Mouse (Mus musculus) spleen, postnatal 0 days (tissue): ENCODE results near the gene Add3. TPM values are rescaled to one million over a fixed set of nuclear protein-coding genes. Genes with fewer than 3 reads are reported as not detected.

ENCODE experiments used
- polyA plus RNA-seq: library from polyadenylated mRNA; unstranded; fragments of >200 nt; fragmentation: Nextera tagmentation; extraction: Ambion mirVana; gene quantifications from 2 replicates; pipeline ENCODE4 v1.2.1, GENCODE M21; 2015

Add3 gene
- polyA plus RNA-seq = 23.3 and 30.4 TPM in 2 replicates

GRCm38 (mm10) chr19:53140044-53140803 lies at the start of gene Add3:
Add3 (plus strand) TSS chr19:53140443.

Other genes with a start within 250 kb of the Add3 start
- gene Xpnpep1, start 100.2 kb upstream of the Add3 start, polyA plus RNA-seq = 107 and 117 TPM in 2 replicates
- gene Mxi1, start 170.1 kb downstream of the Add3 start, polyA plus RNA-seq = 45.6 and 46.6 TPM in 2 replicates
- gene Gm10197, start 231.3 kb downstream of the Add3 start, polyA plus RNA-seq = not detected in 2 replicates